Mouse (Mus musculus) forebrain, embryonic 12.5 days (tissue): Measurements from ENCODE around the gene Cdk2ap2. TPM values are rescaled to one million over a fixed set of nuclear protein-coding genes. Genes with fewer than 3 reads are reported as not detected.
"Not testable (repeated sequence)": the region's sequence is repeated elsewhere in the genome, so short reads cannot be mapped to it uniquely, and the experiment has no call there.

Source experiments
- ATAC-seq: fragments of 200-750 bp; cut with Nextera tagmentation; 2 replicates; pipeline ENCODE4 v1.8.0; 2017; ENCODE audit warnings: moderate TSS enrichment; ENCODE audit not compliant: low FRiP score
- H3K27ac ChIP-seq: fragments of 300-500 bp; sonication (generic); 2 replicates; pipeline ENCODE4 v1.5.1; 2016; ENCODE audit warnings: mild to moderate bottlenecking
- H3K27me3 ChIP-seq: fragments of 300-500 bp; sonication (generic); 2 replicates; pipeline ENCODE4 v1.6.1; 2016; ENCODE audit warnings: mild to moderate bottlenecking
- H3K36me3 ChIP-seq: fragments of 300-500 bp; sonication (generic); replicated peaks from 2 replicates; pipeline ENCODE4 v1.6.1; 2016; ENCODE audit warnings: mild to moderate bottlenecking
- H3K4me1 ChIP-seq: fragments of 300-500 bp; sonication (generic); 2 replicates; pipeline ENCODE4 v1.6.1; 2016
- H3K4me2 ChIP-seq: fragments of 300-500 bp; sonication (generic); 2 replicates; pipeline ENCODE4 v1.6.1; 2016; ENCODE audit warnings: mild to moderate bottlenecking, moderate library complexity
- H3K4me3 ChIP-seq: fragments of 300-500 bp; sonication (generic); replicated peaks from 2 replicates; pipeline ENCODE4 v1.5.1; 2016; ENCODE audit warnings: mild to moderate bottlenecking
- H3K9ac ChIP-seq: fragments of 300-500 bp; sonication (generic); 2 replicates; pipeline ENCODE4 v1.6.1; 2016; ENCODE audit warnings: mild to moderate bottlenecking
- H3K9me3 ChIP-seq: fragments of 300-500 bp; sonication (generic); 2 replicates; pipeline ENCODE4 v1.6.1; 2016
- WGBS: fragments of 180-500 bp; shearing (Covaris S2); methylation state at CpG from one replicate; pipeline ENCODE4 v1.1.7; 2016; 5-methylcytosine and 5-hydroxymethylcytosine counted together
- polyA plus RNA-seq: library from polyadenylated mRNA; unstranded; fragments of >200 nt; fragmentation: Nextera tagmentation; extraction: Ambion mirVana; gene quantifications from 2 replicates; pipeline ENCODE4 v1.2.1, GENCODE M21; 2016

Cdk2ap2 gene
- polyA plus RNA-seq, 1 experiment from 2014 or later = 70.4 TPM

- Histone ChIP-seq H3K27me3 (0 out of 2 replicates have a peak, but pooled peaks cover 7% of the 10 kb centered on the region), H3K4me1 (peaks cover 29% of the 10 kb centered on the region), H3K27ac (no peak overlapping the region), H3K4me3 (no peak overlapping the region), H3K9me3 (no peaks in the 10 kb centered on the region), H3K4me2 (no peak overlapping the region), H3K9ac (no peak overlapping the region), H3K36me3 (peaks cover 8% of the 10 kb centered on the region)
- no peak for ATAC-seq
- WGBS = 85% methylated on average over 7 of the region's 7 CpGs
Observed at GRCm38 (mm10) chr19:4122411-4123370, 25.7 kb downstream of the Cdk2ap2 start.

DNA sequence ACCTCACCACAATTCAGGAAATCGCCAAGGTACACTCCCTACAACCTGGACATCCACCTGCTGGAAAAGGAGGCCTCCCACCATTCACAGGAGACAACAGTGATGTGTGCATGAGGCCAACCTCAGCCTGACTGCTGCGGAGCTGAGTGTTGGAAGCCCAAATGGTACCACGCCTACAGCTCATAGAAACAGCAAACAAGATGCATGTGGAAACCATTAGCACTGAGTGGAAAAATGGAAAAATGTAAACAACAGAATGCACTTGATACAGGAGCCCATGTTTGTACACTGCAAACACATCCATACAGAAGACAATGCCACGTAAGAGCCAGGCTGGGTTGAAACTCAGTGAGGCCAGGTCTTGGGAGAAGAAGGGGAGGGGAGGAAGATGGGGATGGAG is 27.4 kb downstream of the Cdk2ap2 start:
- Histone ChIP-seq H3K27me3 (0 out of 2 replicates have a peak, but pooled peaks cover 7% of the 10 kb centered on the region), H3K4me1 (peaks cover 29% of the 10 kb centered on the region), H3K36me3 (peaks cover 21% of the 10 kb centered on the region), H3K4me3 (no peak overlapping the region), H3K9ac (no peak overlapping the region), H3K4me2 (no peak overlapping the region), H3K27ac (no peak overlapping the region), H3K9me3 (no peaks in the 10 kb centered on the region)
- WGBS = 83% methylated on average over 4 of the region's 4 CpGs
- no peak for ATAC-seq

GRCm38 (mm10) chr19:4125268-4125667 is 28.3 kb downstream of the Cdk2ap2 start:
- peaks cover 27% of the 10 kb centered on the region for H3K4me1 ChIP-seq
- H3K9me3 ChIP-seq, H3K27me3 ChIP-seq: not testable (repeated sequence)
- WGBS = 25% methylated on average over 3 of the region's 4 CpGs
- peak overlapping the region; percentile 79 for H3K4me2 ChIP-seq
- H3K36me3 ChIP-seq = peaks cover 24% of the 10 kb centered on the region
- peak overlapping the region; percentile 68 for H3K4me3 ChIP-seq
- ATAC-seq = peak; percentile 36; the same call in 1 of the 2 replicates
- 0 out of 2 replicates have a peak overlapping the region, but pooled peaks have one; percentile 19 for H3K27ac ChIP-seq
- H3K9ac ChIP-seq = peak overlapping the region; percentile 73

DNA sequence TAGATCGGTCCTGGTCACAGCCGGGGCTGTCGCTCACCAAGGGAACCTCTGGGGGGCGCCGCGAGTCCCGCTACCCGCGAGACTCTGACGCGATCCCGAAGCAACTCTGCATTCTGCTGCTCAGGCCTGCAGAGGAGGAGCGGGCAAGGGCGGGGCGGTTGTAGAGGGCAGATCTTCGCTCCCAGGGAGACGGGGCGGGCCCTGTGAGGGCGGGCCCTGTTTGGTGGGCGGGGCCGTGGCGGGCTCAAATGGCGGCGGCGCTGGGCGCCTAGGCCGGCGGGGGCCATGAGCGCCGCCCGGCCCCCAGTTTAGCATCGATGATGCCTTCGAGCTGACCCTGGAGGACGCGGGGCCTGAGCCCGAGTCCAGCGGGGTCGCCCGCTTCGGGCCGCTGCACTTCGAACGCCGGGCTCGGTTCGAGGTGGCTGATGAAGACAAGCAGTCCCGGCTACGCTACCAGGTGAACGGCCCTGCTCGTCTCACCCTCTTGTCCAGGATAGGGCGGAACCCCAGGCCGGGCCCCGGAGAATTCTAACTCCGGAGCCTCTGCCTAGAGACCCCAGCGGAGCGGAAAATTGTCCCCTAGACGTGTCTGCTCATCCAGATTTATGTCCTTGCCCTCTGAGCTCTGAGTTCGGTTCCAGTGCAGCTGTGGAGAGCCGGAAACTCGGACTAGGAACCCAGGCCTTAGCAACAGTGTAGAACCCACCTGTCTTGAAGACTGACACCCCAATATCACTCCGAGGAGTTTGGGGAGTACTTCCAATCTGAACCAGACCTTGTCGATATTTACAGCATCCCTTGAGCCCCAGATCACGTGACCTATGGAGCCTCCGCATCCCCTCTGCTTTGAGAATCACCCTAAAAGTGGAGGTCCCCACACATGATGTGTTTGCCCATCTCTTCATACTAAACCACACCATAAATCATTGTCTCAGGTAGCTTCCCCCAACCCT is 29.0 kb downstream of the Cdk2ap2 start, which contains the start of gene Aip:
Gene Aip (minus strand): TSS at position 118 of the 956 bp plus-strand sequence.
- peaks cover 26% of the 10 kb centered on the region for H3K36me3 ChIP-seq
- H3K4me3 ChIP-seq = peak within 1 kb of the TSS; percentile 68
- peak within 1 kb of the TSS; percentile 79 for H3K4me2 ChIP-seq
- peaks cover 19% of the 10 kb centered on the region for H3K4me1 ChIP-seq
- WGBS = 1% methylated on average over 59 of the region's 64 CpGs
- no peaks in the 10 kb centered on the region for H3K27me3 ChIP-seq
- peak; percentile 93 for ATAC-seq
- peak within 1 kb of the TSS; percentile 59 for H3K27ac ChIP-seq
- no peaks in the 10 kb centered on the region for H3K9me3 ChIP-seq
- peak within 1 kb of the TSS; percentile 73 for H3K9ac ChIP-seq

DNA sequence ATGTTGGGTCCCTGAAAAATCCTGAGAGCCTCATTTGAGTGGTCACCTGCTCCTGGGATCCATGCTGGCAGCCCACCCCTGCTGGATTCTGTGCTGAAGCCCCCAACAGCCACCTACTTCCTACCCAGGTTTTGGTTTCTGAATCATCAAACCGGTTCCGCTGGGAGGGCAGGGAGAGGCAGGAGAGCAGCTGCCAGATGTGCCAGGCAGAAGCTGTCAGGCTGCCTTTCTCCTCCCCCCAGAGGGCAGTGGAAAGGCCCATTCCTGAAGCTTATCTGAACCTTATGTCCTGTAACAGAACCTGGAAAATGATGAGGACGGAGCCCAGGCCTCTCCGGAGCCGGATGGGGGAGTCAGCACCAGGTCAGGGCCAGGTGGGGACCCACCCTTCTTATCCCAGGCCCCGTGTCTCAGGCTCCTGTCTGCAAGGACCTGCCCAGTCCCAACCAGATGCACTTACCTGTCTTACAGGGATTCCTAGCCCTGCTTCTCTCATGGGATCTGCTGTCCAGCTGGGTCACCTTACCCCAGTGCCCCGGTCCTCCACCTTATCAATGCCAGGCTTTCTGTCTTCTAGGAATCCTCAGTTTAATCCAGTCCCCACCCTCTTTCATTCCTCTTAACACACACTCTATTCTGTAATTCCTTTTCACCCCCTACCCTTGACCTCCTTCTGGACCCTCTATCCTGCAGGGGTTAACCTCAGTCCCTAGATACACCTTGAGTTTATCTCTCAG is 29.9 kb downstream of the Cdk2ap2 start:
- 76% methylated on average over 7 of the region's 7 CpGs for WGBS
- H3K9ac ChIP-seq = peak overlapping the region; percentile 73
- H3K36me3 ChIP-seq = peaks cover 35% of the 10 kb centered on the region
- H3K4me2 ChIP-seq = peak overlapping the region; percentile 79
- H3K27me3 ChIP-seq = no peaks in the 10 kb centered on the region
- H3K9me3 ChIP-seq = no peaks in the 10 kb centered on the region
- peaks cover 19% of the 10 kb centered on the region for H3K4me1 ChIP-seq
- H3K4me3 ChIP-seq = peak overlapping the region; percentile 68
- H3K27ac ChIP-seq = no peak overlapping the region
- ATAC-seq = no peak

- H3K9me3 ChIP-seq = no peaks in the 10 kb centered on the region
- peaks cover 19% of the 10 kb centered on the region for H3K4me1 ChIP-seq
- H3K9ac ChIP-seq = no peak overlapping the region
- H3K27me3 ChIP-seq = no peaks in the 10 kb centered on the region
- WGBS = 95% methylated on average over 7 of the region's 7 CpGs
- ATAC-seq = no peak
- peaks cover 49% of the 10 kb centered on the region for H3K36me3 ChIP-seq
- H3K27ac ChIP-seq = no peak overlapping the region
- no peak overlapping the region for H3K4me2 ChIP-seq
- H3K4me3 ChIP-seq = no peak overlapping the region
Observed at GRCm38 (mm10) chr19:4129462-4129861, 32.5 kb downstream of the Cdk2ap2 start.

DNA sequence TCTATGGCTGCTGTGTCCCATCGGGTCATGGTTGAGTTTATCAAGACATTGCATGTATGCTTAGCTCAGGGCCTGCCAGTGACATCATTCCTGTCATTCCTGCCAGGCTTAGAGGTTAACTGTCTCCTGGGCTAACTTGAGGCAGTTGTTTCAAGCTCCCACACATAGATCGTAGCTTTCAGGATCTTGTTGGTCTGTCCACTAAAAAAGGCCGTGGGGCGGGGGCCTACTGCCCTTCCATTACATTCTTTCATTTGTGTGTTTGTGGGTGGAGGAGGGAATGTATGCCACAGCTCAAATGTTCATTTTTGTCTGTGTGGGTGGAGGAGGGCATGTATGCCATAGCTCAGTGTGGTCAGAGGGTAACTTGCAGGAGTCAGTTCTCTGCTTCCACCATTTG is 33.1 kb downstream of the Cdk2ap2 start:
- no peak overlapping the region for H3K9ac ChIP-seq

GRCm38 (mm10) chr19:4131075-4131474 is 34.1 kb downstream of the Cdk2ap2 start:
- H3K27me3 ChIP-seq = no peaks in the 10 kb centered on the region
- ATAC-seq = no peak
- no peak overlapping the region for H3K4me2 ChIP-seq
- no peak overlapping the region for H3K4me3 ChIP-seq
- peaks cover 49% of the 10 kb centered on the region for H3K36me3 ChIP-seq
- no peaks in the 10 kb centered on the region for H3K9me3 ChIP-seq
- 93% methylated on average over 5 of the region's 5 CpGs for WGBS
- peaks cover 15% of the 10 kb centered on the region for H3K4me1 ChIP-seq
- no peak overlapping the region for H3K27ac ChIP-seq
- no peak overlapping the region for H3K9ac ChIP-seq

More for the DNA sequence above, 33.1 kb downstream of the Cdk2ap2 start:
- Histone ChIP-seq H3K36me3 (peaks cover 49% of the 10 kb centered on the region), H3K27me3 (no peaks in the 10 kb centered on the region), H3K9me3 (no peaks in the 10 kb centered on the region), H3K4me1 (peaks cover 18% of the 10 kb centered on the region), H3K4me2 (no peak overlapping the region), H3K27ac (no peak overlapping the region), H3K4me3 (no peak overlapping the region)
- no peak for ATAC-seq
- 92% methylated on average over 4 of the region's 4 CpGs for WGBS

- H3K27ac ChIP-seq = no peak overlapping the region
- no peak for ATAC-seq
- H3K36me3 ChIP-seq = peaks cover 49% of the 10 kb centered on the region
- no peak overlapping the region for H3K4me3 ChIP-seq
- no peaks in the 10 kb centered on the region for H3K9me3 ChIP-seq
- H3K4me2 ChIP-seq = no peak overlapping the region
- H3K27me3 ChIP-seq = no peaks in the 10 kb centered on the region
- no peak overlapping the region for H3K9ac ChIP-seq
- 80% methylated on average over 2 of the region's 2 CpGs for WGBS
- peaks cover 10% of the 10 kb centered on the region for H3K4me1 ChIP-seq
Observed at GRCm38 (mm10) chr19:4131768-4132167, 34.8 kb downstream of the Cdk2ap2 start.

- 89% methylated on average over 4 of the region's 4 CpGs for WGBS
- Histone ChIP-seq H3K9me3 (no peaks in the 10 kb centered on the region), H3K4me2 (no peak overlapping the region), H3K36me3 (peaks cover 29% of the 10 kb centered on the region), H3K27ac (no peak overlapping the region), H3K4me1 (peaks cover 4% of the 10 kb centered on the region; the same call in 1 of the 2 replicates), H3K9ac (no peak overlapping the region), H3K4me3 (no peak overlapping the region), H3K27me3 (no peaks in the 10 kb centered on the region)
- no peak for ATAC-seq
Observed at GRCm38 (mm10) chr19:4134354-4134753, 37.4 kb downstream of the Cdk2ap2 start.

DNA sequence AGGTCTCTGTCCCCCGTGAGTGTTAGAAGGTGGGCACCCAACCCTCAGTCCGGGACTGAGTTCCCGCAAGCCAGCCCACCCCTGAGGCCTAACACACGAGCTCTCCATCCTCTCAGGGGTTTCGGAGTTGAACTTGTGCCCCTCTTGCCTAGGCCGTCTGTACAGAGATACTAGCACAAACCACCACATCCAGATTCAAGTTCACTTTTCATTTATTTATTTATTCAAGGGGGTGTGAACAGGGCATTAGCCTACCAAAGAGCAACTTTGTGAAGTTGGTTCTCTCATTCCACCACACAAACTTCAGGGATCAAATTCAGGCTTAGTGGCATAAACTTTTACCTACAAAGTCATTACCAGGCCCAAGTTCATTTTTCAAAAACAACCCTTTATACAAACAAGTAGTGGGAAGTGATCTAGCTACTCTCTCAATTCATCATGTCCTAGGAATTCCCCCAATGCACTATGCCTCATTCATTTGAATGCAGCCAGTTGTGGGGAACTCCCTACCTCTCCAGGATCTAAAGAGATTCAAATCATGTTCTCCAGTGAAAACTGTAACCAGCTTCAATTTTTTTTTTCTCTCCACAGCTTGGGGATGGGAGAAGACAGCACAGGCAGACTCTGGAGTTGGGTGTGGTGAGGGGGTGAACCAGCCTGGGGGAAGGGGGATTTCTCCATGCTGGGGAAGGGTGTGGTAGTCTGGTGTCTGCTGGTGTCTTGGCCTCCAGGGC is 38.4 kb downstream of the Cdk2ap2 start:
- H3K27ac ChIP-seq, H3K4me3 ChIP-seq, H3K9me3 ChIP-seq, H3K9ac ChIP-seq, ATAC-seq, H3K27me3 ChIP-seq, H3K4me1 ChIP-seq, H3K4me2 ChIP-seq: not testable (repeated sequence)
- H3K36me3 ChIP-seq = peaks cover 24% of the 10 kb centered on the region
- WGBS = 88% methylated on average over 6 of the region's 6 CpGs
